Mouse (Mus musculus) CD8-positive naive resting alpha-beta T cell, adult 2 months (primary cell): ENCODE results near the gene Olfr738.

Experiments
- DNase-seq, 2 experiments: peaks; one replicate each; pipeline ENCODE4 v3.0.0; 2022; ENCODE audit warnings: low read depth in 2 of 2, low spot score in 2 of 2

Gene Olfr738

GRCm38 (mm10) chr14:50407268-50407667 lies at the start of gene Olfr738:
Olfr738 (plus strand) TSS chr14:50407568.
- DNase-seq, result no peak

GRCm38 (mm10) chr14:50357593-50357992 lies 49.8 kb upstream of the Olfr738 start, which contains the start of gene Tlr11:
Tlr11 (plus strand) TSS chr14:50357914.
- no peak for DNase-seq

- no peak for DNase-seq
These were observed 46.9 kb upstream of the Olfr738 start for GRCm38 (mm10) chr14:50360480-50360879.

- no peak for DNase-seq
These were observed 43.8 kb upstream of the Olfr738 start for GRCm38 (mm10) chr14:50363561-50363960.

GRCm38 (mm10) chr14:50380863-50381262 lies 26.5 kb upstream of the Olfr738 start, which contains the start of gene Olfr736:
Olfr736 (plus strand) TSS chr14:50381163.
- DNase-seq, result no peak

GRCm38 (mm10) chr14:50418326-50418725 lies 11.0 kb downstream of the Olfr738 start, which contains the start of gene Olfr739:
Olfr739 (plus strand) TSS chr14:50418626.
- DNase-seq, result no peak

GRCm38 (mm10) chr14:50445245-50445644 lies 37.9 kb downstream of the Olfr738 start, which contains the start of gene Olfr740:
Olfr740 (plus strand) TSS chr14:50445545.
- DNase-seq, result no peak
